Comparison of ENCODE assay signal across 10 mouse cellular contexts in genomic region chr4:69891898-69892828, GRCm38 (mm10).
DNase-seq lines count a peak whose midpoint lies in the region; ATAC-seq lines count a peak whose summit lies in the region.
"Had no signal": no experiment of that assay in that cellular context is flagged by ENCODE, and none has a peak within 500 bp of the region (broad histone marks: within the 10 kb centered on the region; RNA-seq: fewer than 3 reads in every experiment).

No protein-coding gene starts in this region.

- H3K9me3 ChIP-seq in forebrain, embryonic 10.5 days, result no peaks in the 10 kb centered on the region
- H3K9me3 ChIP-seq in forebrain, embryonic 16.5 days (ENCODE audit: control insufficient read depth, low read length), result no peaks in the 10 kb centered on the region
- no peaks in the 10 kb centered on the region for H3K9me3 ChIP-seq in hindbrain, embryonic 14.5 days (ENCODE audit: control insufficient read depth, low read length)
- H3K9me3 ChIP-seq in limb, embryonic 12.5 days, result no peaks in the 10 kb centered on the region

- H3K27me3 ChIP-seq in forebrain, embryonic 10.5 days (ENCODE audit: poor library complexity, severe bottlenecking), result no peaks in the 10 kb centered on the region
- no peaks in the 10 kb centered on the region for H3K27me3 ChIP-seq in forebrain, embryonic 16.5 days (replicated peaks; ENCODE audit: control insufficient read depth, insufficient read depth, low read length)
- no peaks in the 10 kb centered on the region for H3K27me3 ChIP-seq in hindbrain, embryonic 14.5 days (ENCODE audit: control insufficient read depth, insufficient read depth, low read length)
- no peaks in the 10 kb centered on the region for H3K27me3 ChIP-seq in limb, embryonic 12.5 days

- peaks cover 40% of the 10 kb centered on the region for H3K4me1 ChIP-seq in forebrain, embryonic 10.5 days
- H3K4me1 ChIP-seq in forebrain, embryonic 16.5 days (replicated peaks; ENCODE audit: control insufficient read depth, insufficient read depth, low read length), result no peaks in the 10 kb centered on the region
- 0 out of 2 replicates have a peak, but pooled peaks cover 2% of the 10 kb centered on the region for H3K4me1 ChIP-seq in hindbrain, embryonic 14.5 days (replicated peaks; ENCODE audit: control insufficient read depth, insufficient read depth, low read length)
- peaks cover 19% of the 10 kb centered on the region for H3K4me1 ChIP-seq in limb, embryonic 12.5 days (replicated peaks)

- no peaks in the 10 kb centered on the region for H3K36me3 ChIP-seq in forebrain, embryonic 10.5 days (replicated peaks)
- H3K36me3 ChIP-seq in forebrain, embryonic 16.5 days (ENCODE audit: control insufficient read depth, insufficient read depth), result no peaks in the 10 kb centered on the region
- no peaks in the 10 kb centered on the region for H3K36me3 ChIP-seq in hindbrain, embryonic 14.5 days (replicated peaks; ENCODE audit: control insufficient read depth, insufficient read depth)
- no peaks in the 10 kb centered on the region for H3K36me3 ChIP-seq in limb, embryonic 12.5 days

- 30% methylated on average over 8 of the region's 8 CpGs for WGBS in forebrain, embryonic 10.5 days
- 25% methylated on average over 8 of the region's 8 CpGs for WGBS in forebrain, embryonic 16.5 days
- 34% methylated on average over 8 of the region's 8 CpGs for WGBS in hindbrain, embryonic 14.5 days
- WGBS in limb, embryonic 12.5 days, result 33% methylated on average over 8 of the region's 8 CpGs

- no peak overlapping the region for H3K9ac ChIP-seq in forebrain, embryonic 16.5 days (replicated peaks; ENCODE audit: low read depth, low read length)
- no peak overlapping the region for H3K9ac ChIP-seq in hindbrain, embryonic 14.5 days
- H3K9ac ChIP-seq in limb, embryonic 12.5 days (replicated peaks), result no peak overlapping the region

- H3K4me3 ChIP-seq in forebrain, embryonic 10.5 days, result no peak overlapping the region
- H3K4me3 ChIP-seq in forebrain, embryonic 16.5 days (replicated peaks; ENCODE audit: low read length), result no peak overlapping the region
- H3K4me3 ChIP-seq in hindbrain, embryonic 14.5 days (replicated peaks; ENCODE audit: low read length), result no peak overlapping the region
- no peak overlapping the region for H3K4me3 ChIP-seq in limb, embryonic 12.5 days (replicated peaks)
- H3K4me3 ChIP-seq: heart, adult 2 months had no signal

- no peak overlapping the region for H3K4me2 ChIP-seq in forebrain, embryonic 16.5 days (ENCODE audit: low read length)
- H3K4me2 ChIP-seq in hindbrain, embryonic 14.5 days (replicated peaks), result no peak overlapping the region
- H3K4me2 ChIP-seq in limb, embryonic 12.5 days, result no peak overlapping the region

- no peak overlapping the region for H3K27ac ChIP-seq in forebrain, embryonic 10.5 days
- no peak overlapping the region for H3K27ac ChIP-seq in forebrain, embryonic 16.5 days (ENCODE audit: low read length)
- no peak overlapping the region for H3K27ac ChIP-seq in hindbrain, embryonic 14.5 days
- H3K27ac ChIP-seq in limb, embryonic 12.5 days, result no peak overlapping the region
- H3K27ac ChIP-seq: heart, adult 2 months had no signal

- ATAC-seq in forebrain, embryonic 16.5 days, result no peak; the same call in 1 of the 2 replicates
- ATAC-seq in hindbrain, embryonic 14.5 days (ENCODE audit: low FRiP score), result peak; percentile 59; the same call in 1 of the 2 replicates
- ATAC-seq in limb, embryonic 12.5 days (ENCODE audit: insufficient number of reproducible peaks, insufficient read depth, low FRiP score, low TSS enrichment, low read depth), result peak; percentile 61
- ATAC-seq in megakaryocyte progenitor cell, adult 5-6 weeks (replicated peaks; ENCODE audit: poor library complexity), result no peak

- peak; percentile 16 for DNase-seq in forebrain, embryonic 10.5 days (ENCODE audit: extremely low spot score, low spot score)
- peak; percentile 22 for DNase-seq in embryo, embryonic 9.5 days (ENCODE audit: extremely low spot score)
- no peak for DNase-seq in hindbrain, embryonic 14.5 days (ENCODE audit: low spot score)
- DNase-seq in frontal cortex, adult 2 months (ENCODE audit: extremely low spot score in 1 of 2, low spot score in 1 of 2), result no peak
- no peak for DNase-seq in thymus, postnatal 4 days
- DNase-seq: heart, adult 2 months; layer of hippocampus, postnatal 36 days had no signal

Comparison
In these comparisons a context has a peak if more than half of its experiments do, and no peak if none do; other contexts are left out.
1. DNase-seq: peak in forebrain, embryonic 10.5 days (single experiment) and embryo, embryonic 9.5 days (single experiment); none in hindbrain, embryonic 14.5 days (single experiment), frontal cortex, adult 2 months (0 of 2) and thymus, postnatal 4 days (single experiment).
2. ATAC-seq: peak in hindbrain, embryonic 14.5 days (single experiment) and limb, embryonic 12.5 days (single experiment); none in forebrain, embryonic 16.5 days (single experiment) and megakaryocyte progenitor cell, adult 5-6 weeks (single experiment).